Mouse (Mus musculus) B cell, adult 67 days (primary cell): ENCODE results near the gene Zfp68. TPM values are rescaled to one million over a fixed set of nuclear protein-coding genes. Genes with fewer than 3 reads are reported as not detected.

Experiments used
- total RNA-seq, 2 experiments: library from RNA; stranded (reverse); gene quantifications; 4 replicates each; pipeline ENCODE4 v1.2.4; 2023

Zfp68 gene
- total RNA-seq: 10 to 100 TPM; 51.2 to 58.1 TPM

GRCm38 (mm10) chr5:138619211-138620128 is at the start of gene Zfp68:
TSS of gene Zfp68 (minus strand) at chr5:138619761.

GRCm38 (mm10) chr5:138622645-138623477 is 3.3 kb upstream of the Zfp68 start, which contains the start of gene A430033K04Rik:
TSS of gene A430033K04Rik (plus strand) at chr5:138622859.

GRCm38 (mm10) chr5:138564612-138565011 is 54.9 kb downstream of the Zfp68 start, which contains the start of gene 1700123K08Rik:
TSS of gene 1700123K08Rik (minus strand) at chr5:138564712.

Other genes with a start within 250 kb of the Zfp68 start
- gene Zfp157, start 178.3 kb downstream of the Zfp68 start, total RNA-seq: 10 to 100 TPM; 22.5 to 25.2 TPM
- not detected for gene 1700123K08Rik, start 55.0 kb downstream of the Zfp68 start, total RNA-seq
- 10 to 100 TPM in 1 of 2 experiments, 1 to 10 TPM in 1; 9.6 to 10.9 TPM for gene A430033K04Rik, start 3.1 kb upstream of the Zfp68 start, total RNA-seq
- not detected for gene Fam20c, start 134.8 kb upstream of the Zfp68 start, total RNA-seq
- not detected for gene Gm5294, start 200.3 kb upstream of the Zfp68 start, total RNA-seq